Mouse (Mus musculus) frontal cortex, postnatal 14 days (tissue): ENCODE results near the gene Adamts18.
"Not testable (repeated sequence)": the region's sequence is repeated elsewhere in the genome, so short reads cannot be mapped to it uniquely, and the experiment has no call there.

Experiments used
- DNase-seq, 2 experiments: peaks; one replicate each; pipeline ENCODE4 v3.0.0; 2022; ENCODE audit warnings: low spot score in 2 of 2

Gene Adamts18

GRCm38 (mm10) chr8:113844801-113845301 lies 3.7 kb downstream of the Adamts18 start:
- no peak for DNase-seq

- no peak for DNase-seq
Measured at GRCm38 (mm10) chr8:113838211-113838610, 10.3 kb downstream of the Adamts18 start.

GRCm38 (mm10) chr8:113837570-113837915 lies 11.0 kb downstream of the Adamts18 start:
- DNase-seq: no peak

- DNase-seq: no peak
Measured at GRCm38 (mm10) chr8:113836892-113837569, 11.5 kb downstream of the Adamts18 start.

- no peak for DNase-seq
Measured at GRCm38 (mm10) chr8:113833644-113834043, 14.9 kb downstream of the Adamts18 start.

GRCm38 (mm10) chr8:113827270-113827669 lies 21.3 kb downstream of the Adamts18 start:
- no peak for DNase-seq

- no peak for DNase-seq
Measured at GRCm38 (mm10) chr8:113820983-113821587, 27.5 kb downstream of the Adamts18 start.

GRCm38 (mm10) chr8:113813966-113814365 lies 34.6 kb downstream of the Adamts18 start:
- DNase-seq: no peak

GRCm38 (mm10) chr8:113811521-113811920 lies 37.0 kb downstream of the Adamts18 start:
- no peak for DNase-seq

GRCm38 (mm10) chr8:113809929-113810328 lies 38.6 kb downstream of the Adamts18 start:
- DNase-seq: no peak

GRCm38 (mm10) chr8:113803830-113804611 lies 44.5 kb downstream of the Adamts18 start:
- DNase-seq: no peak

GRCm38 (mm10) chr8:113801551-113801950 lies 47.0 kb downstream of the Adamts18 start:
- no peak for DNase-seq

- not testable (repeated sequence) for DNase-seq
Measured at GRCm38 (mm10) chr8:113800556-113800955, 48.0 kb downstream of the Adamts18 start.

- no peak for DNase-seq
Measured at GRCm38 (mm10) chr8:113799550-113799949, 49.0 kb downstream of the Adamts18 start.

GRCm38 (mm10) chr8:113791856-113792255 lies 56.7 kb downstream of the Adamts18 start:
- DNase-seq: no peak

GRCm38 (mm10) chr8:113791061-113791460 lies 57.5 kb downstream of the Adamts18 start:
- DNase-seq: no peak

GRCm38 (mm10) chr8:113783711-113784110 lies 64.8 kb downstream of the Adamts18 start:
- DNase-seq: no peak

GRCm38 (mm10) chr8:113781554-113781953 lies 67.0 kb downstream of the Adamts18 start:
- no peak for DNase-seq

- no peak for DNase-seq
Measured at GRCm38 (mm10) chr8:113775361-113775760, 73.2 kb downstream of the Adamts18 start.

- DNase-seq: no peak
Measured at GRCm38 (mm10) chr8:113768861-113769410, 79.6 kb downstream of the Adamts18 start.

- DNase-seq: no peak
Measured at GRCm38 (mm10) chr8:113765121-113765520, 83.4 kb downstream of the Adamts18 start.
